Mouse (Mus musculus): ENCODE data around the gene Pla2g4d. TPM values are rescaled to one million over a fixed set of nuclear protein-coding genes. Genes with fewer than 3 reads are reported as not detected.

Gene Pla2g4d
- total and polyA plus RNA-seq, 3 experiments = 0.11 TPM; not detected in 2

DNA sequence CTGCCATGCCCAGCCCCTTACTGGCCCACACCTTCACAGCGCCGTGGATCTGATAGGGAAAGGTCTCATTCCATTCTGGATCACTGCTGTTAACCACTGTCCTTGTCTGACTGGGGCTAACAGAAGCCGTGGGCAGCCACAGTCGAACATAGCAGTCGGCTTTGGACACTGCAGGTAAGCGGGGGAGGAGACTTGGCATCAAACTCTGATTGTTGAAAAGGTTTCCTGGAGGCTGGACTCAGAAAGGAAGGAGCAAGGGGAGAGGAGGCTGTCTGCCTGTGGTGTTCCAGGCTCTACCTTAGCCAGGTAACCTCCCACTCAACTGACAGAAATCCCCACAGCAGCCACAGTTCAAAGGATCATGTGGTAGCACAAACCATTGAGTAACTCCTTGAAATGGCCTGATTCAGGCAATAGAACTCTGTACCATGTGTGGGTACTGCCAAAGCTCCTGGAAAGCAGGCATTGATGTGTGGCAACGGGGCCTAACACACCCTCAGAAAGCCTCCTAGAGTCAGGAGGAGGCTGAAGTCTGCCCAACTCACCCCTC is 23.4 kb upstream of the Pla2g4d start:
- DNase-seq (ENCODE audit: low spot score) (no peak), ATAC-seq (ENCODE audit: extremely low read depth, insufficient number of reproducible peaks, low FRiP score, poor library complexity, severe bottlenecking) (no peak)
- TF ChIP-seq POLR2AphosphoS5 (IDR thresholded peaks at IDR 0.05; ENCODE audit: insufficient replicate concordance, low read depth, low read length) = no peak
- no peak for TF ChIP-seq GATA1 (IDR thresholded peaks at IDR 0.05; ENCODE audit: borderline replicate concordance, low read length)
- no peak for TF ChIP-seq GATA2 (IDR thresholded peaks at IDR 0.05; ENCODE audit: borderline replicate concordance, low read depth, low read length)

DNA sequence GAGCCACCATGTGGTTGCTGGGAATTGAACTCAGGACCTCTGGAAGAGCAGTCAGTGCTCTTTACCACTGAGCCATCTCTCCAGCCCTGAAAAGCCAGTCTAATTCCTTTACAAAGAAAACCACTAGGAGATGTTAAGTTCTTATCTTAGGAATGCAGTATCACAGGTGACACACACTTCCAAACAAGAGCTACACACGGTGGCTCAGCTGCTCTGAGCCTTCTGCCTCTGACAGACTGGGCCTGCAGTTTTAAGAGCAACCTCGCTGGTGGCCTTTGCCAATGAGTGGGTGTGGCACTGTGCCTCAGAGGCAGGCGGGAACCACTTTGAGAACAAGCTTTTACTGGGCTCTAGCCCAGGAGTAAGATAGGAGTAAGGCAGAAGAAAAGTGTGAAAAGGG is 15.1 kb upstream of the Pla2g4d start:
- H3K9me3 ChIP-seq (replicated peaks) = no peaks in the 10 kb centered on the region
- no peak for DNase-seq (ENCODE audit: low spot score)
- peaks cover 2% of the 10 kb centered on the region; the same call in 1 of the 2 replicates for H3K4me1 ChIP-seq (ENCODE audit: insufficient read depth, low read depth, low read length)
- H3K4me3 ChIP-seq (ENCODE audit: low read depth, low read length) = no peak overlapping the region
- TF ChIP-seq GATA2 (IDR thresholded peaks at IDR 0.05; ENCODE audit: borderline replicate concordance, low read depth, low read length) (no peak), TAL1 (conservative IDR thresholded peaks at IDR 0.05; ENCODE audit: low read depth, low read length) (no peak), GATA1 (IDR thresholded peaks at IDR 0.05; ENCODE audit: borderline replicate concordance, low read length) (no peak), POLR2AphosphoS5 (IDR thresholded peaks at IDR 0.05; ENCODE audit: insufficient replicate concordance, low read depth, low read length) (no peak), CTCF (IDR thresholded peaks at IDR 0.05; ENCODE audit: low read depth, low read length) (no peak)
- ATAC-seq (ENCODE audit: extremely low read depth, insufficient number of reproducible peaks, low FRiP score, poor library complexity, severe bottlenecking) = no peak
- no peaks in the 10 kb centered on the region for H3K36me3 ChIP-seq (replicated peaks)
- H3K27me3 ChIP-seq (ENCODE audit: insufficient read depth, low read length) = peaks cover 43% of the 10 kb centered on the region

More for the DNA sequence above, 23.4 kb upstream of the Pla2g4d start:
- H3K4me3 ChIP-seq (ENCODE audit: low read depth, low read length) = no peak overlapping the region
- H3K4me1 ChIP-seq (ENCODE audit: insufficient read depth, low read depth, low read length) = no peaks in the 10 kb centered on the region
- H3K36me3 ChIP-seq (replicated peaks) = peaks cover 15% of the 10 kb centered on the region
- no peaks in the 10 kb centered on the region for H3K9me3 ChIP-seq (replicated peaks)
- peaks cover 39% of the 10 kb centered on the region for H3K27me3 ChIP-seq (ENCODE audit: insufficient read depth, low read length)

GRCm38 (mm10) chr2:120301076-120301475 is 12.1 kb upstream of the Pla2g4d start:
- Histone ChIP-seq H3K9me3 (replicated peaks) (peaks cover 4% of the 10 kb centered on the region), H3K4me3 (ENCODE audit: low read depth, low read length) (no peak overlapping the region), H3K27me3 (ENCODE audit: insufficient read depth, low read length) (peaks cover 28% of the 10 kb centered on the region), H3K4me1 (ENCODE audit: insufficient read depth, low read depth, low read length) (peaks cover 2% of the 10 kb centered on the region; the same call in 1 of the 2 replicates), H3K36me3 (replicated peaks) (no peaks in the 10 kb centered on the region)
- no peak for DNase-seq (ENCODE audit: low spot score)
- TF ChIP-seq CTCF (IDR thresholded peaks at IDR 0.05; ENCODE audit: low read depth, low read length) = no peak
- no peak for TF ChIP-seq GATA1 (IDR thresholded peaks at IDR 0.05; ENCODE audit: borderline replicate concordance, low read length)
- no peak for TF ChIP-seq GATA2 (IDR thresholded peaks at IDR 0.05; ENCODE audit: borderline replicate concordance, low read depth, low read length)
- no peak for TF ChIP-seq TAL1 (conservative IDR thresholded peaks at IDR 0.05; ENCODE audit: low read depth, low read length)
- ATAC-seq (ENCODE audit: extremely low read depth, insufficient number of reproducible peaks, low FRiP score, poor library complexity, severe bottlenecking) = no peak

GRCm38 (mm10) chr2:120299866-120300265 is 10.9 kb upstream of the Pla2g4d start:
- Histone ChIP-seq H3K4me3 (ENCODE audit: low read depth, low read length) (no peak overlapping the region), H3K27me3 (ENCODE audit: insufficient read depth, low read length) (peaks cover 24% of the 10 kb centered on the region), H3K9me3 (replicated peaks) (peaks cover 4% of the 10 kb centered on the region), H3K4me1 (ENCODE audit: insufficient read depth, low read depth, low read length) (peaks cover 2% of the 10 kb centered on the region; the same call in 1 of the 2 replicates), H3K36me3 (replicated peaks) (no peaks in the 10 kb centered on the region)
- no peak for TF ChIP-seq TAL1 (conservative IDR thresholded peaks at IDR 0.05; ENCODE audit: low read depth, low read length)
- DNase-seq (ENCODE audit: low spot score) (no peak), ATAC-seq (ENCODE audit: extremely low read depth, insufficient number of reproducible peaks, low FRiP score, poor library complexity, severe bottlenecking) (no peak)

- Histone ChIP-seq H3K9me3 (replicated peaks) (peaks cover 4% of the 10 kb centered on the region), H3K4me1 (ENCODE audit: insufficient read depth, low read depth, low read length) (no peaks in the 10 kb centered on the region), H3K4me3 (ENCODE audit: low read depth, low read length) (no peak overlapping the region), H3K27me3 (ENCODE audit: insufficient read depth, low read length) (peaks cover 20% of the 10 kb centered on the region), H3K36me3 (replicated peaks) (no peaks in the 10 kb centered on the region)
- DNase-seq (ENCODE audit: low spot score) (no peak), ATAC-seq (ENCODE audit: extremely low read depth, insufficient number of reproducible peaks, low FRiP score, poor library complexity, severe bottlenecking) (no peak)
- TF ChIP-seq TAL1 (conservative IDR thresholded peaks at IDR 0.05; ENCODE audit: low read depth, low read length) (no peak), GATA1 (IDR thresholded peaks at IDR 0.05; ENCODE audit: borderline replicate concordance, low read length) (no peak), POLR2AphosphoS5 (IDR thresholded peaks at IDR 0.05; ENCODE audit: insufficient replicate concordance, low read depth, low read length) (no peak), GATA2 (IDR thresholded peaks at IDR 0.05; ENCODE audit: borderline replicate concordance, low read depth, low read length) (no peak), CTCF (IDR thresholded peaks at IDR 0.05; ENCODE audit: low read depth, low read length) (no peak)
Measured at GRCm38 (mm10) chr2:120296160-120296559, 7.2 kb upstream of the Pla2g4d start.

GRCm38 (mm10) chr2:120291471-120292078 is 2.6 kb upstream of the Pla2g4d start:
- DNase-seq (ENCODE audit: low spot score) = no peak
- Histone ChIP-seq H3K9me3 (replicated peaks) (no peaks in the 10 kb centered on the region), H3K4me1 (ENCODE audit: insufficient read depth, low read depth, low read length) (no peaks in the 10 kb centered on the region), H3K36me3 (replicated peaks) (no peaks in the 10 kb centered on the region), H3K4me3 (ENCODE audit: low read depth, low read length) (no peak overlapping the region), H3K27me3 (ENCODE audit: insufficient read depth, low read length) (peaks cover 22% of the 10 kb centered on the region)
- no peak for ATAC-seq (ENCODE audit: extremely low read depth, insufficient number of reproducible peaks, low FRiP score, poor library complexity, severe bottlenecking)
- TF ChIP-seq TAL1 (conservative IDR thresholded peaks at IDR 0.05; ENCODE audit: low read depth, low read length) = no peak
- no peak for TF ChIP-seq CTCF (IDR thresholded peaks at IDR 0.05; ENCODE audit: low read depth, low read length)
- TF ChIP-seq GATA1 (IDR thresholded peaks at IDR 0.05; ENCODE audit: borderline replicate concordance, low read length) = no peak

DNA sequence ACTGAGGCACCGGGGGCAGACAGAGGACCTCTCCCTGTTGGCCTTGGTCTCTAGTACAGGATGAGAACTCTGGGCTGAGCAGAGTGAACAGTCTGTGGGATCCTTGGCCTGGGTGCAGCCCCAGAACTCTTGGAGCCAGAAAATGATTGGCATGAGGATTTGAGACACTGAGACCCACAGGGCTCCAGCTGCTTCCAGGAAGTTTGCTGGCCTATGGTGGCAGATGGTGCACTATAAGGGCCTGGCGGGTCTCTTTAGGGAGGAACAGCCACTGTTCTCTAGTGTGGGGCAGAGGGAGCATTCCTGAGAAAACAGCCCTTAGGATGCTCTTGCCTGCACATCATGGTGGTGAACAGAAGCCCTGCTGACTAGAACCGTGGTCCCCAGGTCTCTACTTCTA is 596 bp downstream of the Pla2g4d start:
- no peak for DNase-seq (ENCODE audit: low spot score)
- no peaks in the 10 kb centered on the region for H3K9me3 ChIP-seq (replicated peaks)
- no peak for TF ChIP-seq CTCF (IDR thresholded peaks at IDR 0.05; ENCODE audit: low read depth, low read length)
- no peak for TF ChIP-seq GATA1 (IDR thresholded peaks at IDR 0.05; ENCODE audit: borderline replicate concordance, low read length)
- no peak for TF ChIP-seq GATA2 (IDR thresholded peaks at IDR 0.05; ENCODE audit: borderline replicate concordance, low read depth, low read length)
- no peak for TF ChIP-seq POLR2AphosphoS5 (IDR thresholded peaks at IDR 0.05; ENCODE audit: insufficient replicate concordance, low read depth, low read length)
- TF ChIP-seq TAL1 (conservative IDR thresholded peaks at IDR 0.05; ENCODE audit: low read depth, low read length) = no peak
- no peaks in the 10 kb centered on the region for H3K36me3 ChIP-seq (replicated peaks)
- no peak for ATAC-seq (ENCODE audit: extremely low read depth, insufficient number of reproducible peaks, low FRiP score, poor library complexity, severe bottlenecking)
- no peaks in the 10 kb centered on the region for H3K4me1 ChIP-seq (ENCODE audit: insufficient read depth, low read depth, low read length)
- H3K27me3 ChIP-seq (ENCODE audit: insufficient read depth, low read length) = peaks cover 17% of the 10 kb centered on the region
- H3K4me3 ChIP-seq (ENCODE audit: low read depth, low read length) = no peak overlapping the region
